Mouse (Mus musculus): ENCODE measurements around the gene Fam81b.

Gene Fam81b

DNA sequence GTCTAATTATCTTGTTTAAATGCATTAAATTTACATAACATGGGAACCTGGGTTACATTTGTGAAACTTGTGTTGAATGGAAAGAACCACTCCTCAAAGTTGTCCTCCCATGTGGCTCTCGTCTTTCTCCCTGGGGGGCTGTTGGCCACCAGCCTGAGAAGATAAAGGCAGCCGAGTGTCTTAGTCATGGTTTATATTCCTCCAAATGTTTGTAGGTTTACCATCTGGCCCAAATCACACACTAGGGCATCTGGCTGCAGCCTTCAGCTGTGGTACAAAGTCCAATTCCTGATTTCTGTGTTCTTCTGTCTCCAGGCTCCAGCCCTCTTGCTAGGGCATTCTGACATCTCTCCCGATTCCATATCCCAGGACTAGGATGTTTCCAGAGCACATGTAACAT lies 114.6 kb downstream of the Fam81b start:
- peak; percentile 67 to 75 for DNase-seq

DNA sequence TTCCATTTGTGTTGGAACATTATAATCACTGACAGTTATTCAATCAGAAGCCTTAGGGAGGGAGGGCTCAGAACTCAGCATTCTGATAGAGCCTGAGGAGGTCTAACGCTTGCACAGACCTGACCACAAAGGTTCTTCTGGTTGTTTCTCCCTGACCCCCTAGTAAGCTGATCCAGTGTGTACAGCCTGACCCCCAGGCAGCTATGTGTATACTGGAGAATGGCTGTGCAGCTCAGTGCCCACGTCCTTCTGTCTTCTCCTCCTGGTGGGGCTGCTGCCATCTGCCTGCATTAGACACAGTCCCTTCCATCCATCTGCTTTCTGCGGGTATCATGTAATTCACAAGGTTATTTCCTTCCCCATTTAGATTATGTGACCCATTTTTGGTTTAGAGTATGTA lies 115.7 kb downstream of the Fam81b start:
- DNase-seq: peak; percentile 76 to 80

DNA sequence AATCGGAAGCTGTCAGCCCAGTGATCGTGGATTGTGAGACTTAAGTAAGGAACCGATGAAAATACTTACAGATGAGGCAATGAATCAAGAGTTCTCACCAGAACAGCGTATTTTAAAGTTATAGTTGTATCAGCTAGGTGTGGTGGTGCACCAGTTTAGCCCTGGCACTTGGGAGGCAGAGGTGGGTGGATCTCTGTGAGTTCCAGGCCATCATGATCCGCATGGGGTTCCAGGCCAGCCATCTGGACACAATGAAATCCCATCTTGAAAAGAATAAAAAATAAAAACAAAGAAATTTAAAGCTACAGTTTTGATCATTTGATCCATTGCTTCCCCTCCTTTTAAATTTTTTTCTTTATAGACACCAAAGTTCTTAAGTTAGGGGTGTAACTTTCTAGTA lies 117.2 kb downstream of the Fam81b start:
- no peak for DNase-seq

DNA sequence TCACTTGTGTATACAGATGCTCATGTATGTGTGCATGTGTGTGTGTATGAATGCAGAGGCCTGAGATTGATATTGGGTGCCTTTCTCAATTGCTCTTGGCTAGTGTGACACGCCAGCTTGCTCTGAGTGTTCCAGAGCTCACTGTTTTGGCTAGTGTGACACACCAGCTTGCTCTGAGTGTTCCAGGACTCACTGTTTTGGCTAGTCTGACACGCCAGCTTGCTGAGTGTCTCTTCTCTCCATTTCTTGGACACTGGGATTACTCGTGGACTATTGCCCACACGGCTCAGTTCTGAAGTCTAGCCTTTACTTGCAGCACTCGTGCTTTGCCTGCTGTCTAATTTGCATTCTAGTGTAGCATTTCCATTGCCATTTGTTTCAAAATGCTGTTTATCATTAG lies 126.2 kb downstream of the Fam81b start:
- DNase-seq: peak; percentile 72 to 77

DNA sequence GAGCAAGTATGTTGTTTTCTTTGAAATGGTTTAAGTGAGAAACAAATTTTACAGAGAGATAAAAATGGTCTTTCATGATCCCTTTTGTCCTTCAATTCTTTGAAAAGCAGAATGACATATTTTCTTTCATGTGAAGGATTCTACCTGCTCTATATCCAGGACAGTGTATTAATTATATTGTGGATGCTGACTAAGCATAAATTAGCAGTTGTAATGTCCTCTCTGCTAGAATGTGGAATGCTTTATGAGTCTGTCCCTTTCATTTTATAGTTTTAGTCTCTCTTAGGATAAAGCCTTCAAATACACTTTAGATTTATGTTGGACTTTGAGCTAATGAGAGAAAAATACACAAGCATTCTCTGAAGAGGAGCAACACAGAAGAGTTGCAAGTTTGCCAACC lies 130.6 kb downstream of the Fam81b start:
- DNase-seq: no peak

DNA sequence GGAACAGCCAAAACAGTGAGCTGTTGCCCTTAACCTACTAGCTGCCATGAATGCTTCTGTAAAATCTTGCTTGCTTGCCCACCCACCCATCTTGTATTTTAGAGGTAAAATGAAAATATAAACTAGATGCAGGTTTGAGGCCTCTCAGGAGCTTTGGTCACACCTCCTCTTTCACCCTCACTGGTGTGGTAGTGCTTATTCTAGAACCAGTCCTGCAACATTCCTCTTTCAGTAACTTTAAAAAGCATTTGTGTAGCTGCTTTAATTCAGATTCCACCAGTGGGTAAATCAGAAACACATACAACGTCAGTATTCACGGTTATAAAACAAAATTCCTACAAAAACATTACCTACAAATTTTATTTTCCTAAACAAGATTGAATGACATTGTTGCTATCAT lies 144.3 kb downstream of the Fam81b start:
- DNase-seq: no peak

DNA sequence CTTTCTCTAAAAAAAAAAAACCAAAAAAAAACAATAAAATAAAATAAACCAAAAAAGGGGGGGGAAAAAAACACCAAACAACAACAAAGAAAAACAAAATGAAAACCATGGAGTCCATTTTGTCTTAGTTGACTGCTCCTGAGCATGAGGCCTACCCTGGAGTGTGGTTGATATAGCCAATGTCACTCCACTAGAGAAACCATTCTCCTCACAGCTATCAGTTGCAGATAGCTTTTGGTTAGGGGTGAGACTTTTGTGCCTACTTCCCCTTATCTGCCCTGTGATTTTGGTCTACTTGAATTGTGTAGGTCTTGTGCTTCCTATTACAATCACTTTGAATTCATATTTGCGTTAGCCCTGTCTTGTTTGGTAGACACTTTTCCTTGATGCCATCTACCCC lies 147.4 kb downstream of the Fam81b start:
- DNase-seq: no peak

DNA sequence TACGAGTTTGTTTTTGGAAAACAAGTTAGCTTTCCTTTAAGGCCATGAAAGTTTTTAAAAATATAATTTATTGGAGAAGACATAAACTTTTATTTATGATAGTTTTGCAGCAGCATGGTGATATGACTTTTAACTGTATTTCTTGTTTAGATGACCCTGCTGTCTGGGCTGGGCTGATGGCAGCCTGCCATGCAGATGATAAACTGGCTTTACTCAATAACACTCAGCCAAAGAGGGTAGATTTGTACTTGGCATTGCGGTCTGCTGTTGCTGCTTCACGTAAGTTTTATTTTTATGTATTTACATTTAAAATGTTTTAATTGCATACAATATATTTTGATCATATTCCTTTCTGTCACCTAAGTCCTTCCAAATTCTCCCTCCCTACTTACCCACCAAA lies 147.8 kb downstream of the Fam81b start:
- DNase-seq: no peak
